Mouse (Mus musculus) frontal cortex, postnatal 25 days (tissue): Measurements from ENCODE around the gene Sgtb.

ENCODE experiments used
- DNase-seq, 2 experiments: peaks; one replicate each; pipeline ENCODE4 v3.0.0; 2022; ENCODE audit warnings: low spot score in 2 of 2

Sgtb gene

GRCm38 (mm10) chr13:104109816-104110521 is 428 bp downstream of the Sgtb start:
- DNase-seq = peak in 1 of 2 experiments; percentile 29

DNA sequence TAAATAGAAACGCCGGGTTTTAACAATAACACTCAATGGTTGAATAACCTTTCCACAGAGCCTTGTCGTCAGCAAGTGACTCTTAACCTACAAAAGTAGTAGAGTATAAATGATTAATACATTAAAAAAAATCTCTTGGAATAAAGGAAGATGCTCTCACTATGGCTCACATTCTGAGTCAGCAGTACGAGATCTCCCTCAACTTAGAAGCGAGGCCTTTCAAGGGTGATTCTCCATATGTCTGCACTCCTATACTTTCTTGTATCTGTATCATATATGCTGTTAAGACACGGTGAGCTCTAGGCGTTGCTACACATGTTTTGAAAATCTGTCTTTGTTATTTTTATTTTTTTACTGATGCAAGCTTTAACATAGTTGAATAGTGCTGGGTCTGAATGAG is 985 bp downstream of the Sgtb start:
- no peak for DNase-seq

DNA sequence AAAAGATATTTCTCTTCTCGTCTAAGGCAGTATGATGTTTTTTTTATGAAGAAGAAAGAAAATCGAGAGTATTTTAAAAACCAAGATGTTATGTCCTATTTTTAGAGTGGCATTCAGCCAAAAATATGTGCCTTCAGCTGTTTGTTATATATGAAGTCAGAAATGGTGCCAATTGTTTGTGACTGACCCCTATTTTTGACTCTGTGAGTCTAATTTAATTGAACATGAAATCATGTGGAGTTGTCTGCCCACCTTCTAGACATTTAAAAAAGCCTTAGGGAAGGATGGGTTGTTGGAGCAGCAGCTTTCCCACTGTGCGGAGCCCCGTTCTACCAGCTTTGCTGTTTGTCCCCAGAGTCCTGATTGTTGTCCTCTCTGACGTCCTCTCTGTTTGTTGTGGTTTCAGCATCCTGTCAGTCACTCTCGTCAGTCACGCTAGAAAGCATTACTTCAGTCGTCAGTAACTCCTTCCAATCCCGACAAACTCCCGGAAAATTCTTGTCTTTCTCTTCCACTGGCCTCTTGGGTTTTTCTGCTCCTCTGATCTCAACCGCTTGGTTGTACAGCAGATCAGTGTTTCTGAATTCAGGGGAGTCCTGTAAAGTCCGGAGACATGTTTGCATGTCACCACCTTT is 2.8 kb downstream of the Sgtb start:
- no peak for DNase-seq

DNA sequence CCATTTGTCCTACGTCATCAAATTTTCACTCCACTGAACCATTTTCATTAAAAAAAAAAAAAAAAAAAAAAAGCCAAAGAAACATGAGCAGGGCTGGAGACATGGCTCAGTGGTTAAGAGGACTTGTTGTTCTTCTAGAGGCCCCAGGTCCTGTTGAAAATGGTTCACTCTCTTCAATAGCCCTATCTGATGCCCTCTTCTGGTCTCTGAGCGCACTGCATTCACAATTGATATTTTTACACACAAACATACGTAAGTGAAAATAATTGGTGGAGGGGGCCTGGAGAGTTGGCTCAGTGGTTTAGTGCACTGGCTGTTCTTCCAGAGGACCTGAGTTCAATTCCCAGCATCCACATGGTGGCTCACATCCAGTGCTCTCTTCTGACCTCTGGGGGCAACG is 4.2 kb downstream of the Sgtb start:
- DNase-seq = no peak

DNA sequence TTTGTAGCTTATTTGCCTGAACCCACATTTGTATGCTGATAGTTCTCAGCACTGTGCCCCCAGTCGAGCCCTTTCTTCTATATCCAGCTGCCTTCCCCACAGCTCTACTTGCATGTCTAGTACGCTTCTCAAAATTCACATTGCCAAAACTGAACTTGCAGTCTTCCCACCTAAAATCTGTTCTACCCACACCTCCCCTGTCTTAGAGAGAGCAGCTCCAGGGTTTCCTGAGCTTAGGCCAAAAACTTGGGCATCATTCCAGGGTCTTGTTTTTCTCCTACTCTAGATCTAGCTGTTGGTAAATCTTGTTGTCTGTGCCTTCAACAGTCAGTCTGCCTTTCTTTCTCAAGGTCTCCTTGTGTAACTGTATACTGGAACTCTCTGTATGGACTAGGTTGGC is 5.3 kb downstream of the Sgtb start:
- no peak for DNase-seq

GRCm38 (mm10) chr13:104122078-104122840 is 12.7 kb downstream of the Sgtb start:
- DNase-seq = no peak

DNA sequence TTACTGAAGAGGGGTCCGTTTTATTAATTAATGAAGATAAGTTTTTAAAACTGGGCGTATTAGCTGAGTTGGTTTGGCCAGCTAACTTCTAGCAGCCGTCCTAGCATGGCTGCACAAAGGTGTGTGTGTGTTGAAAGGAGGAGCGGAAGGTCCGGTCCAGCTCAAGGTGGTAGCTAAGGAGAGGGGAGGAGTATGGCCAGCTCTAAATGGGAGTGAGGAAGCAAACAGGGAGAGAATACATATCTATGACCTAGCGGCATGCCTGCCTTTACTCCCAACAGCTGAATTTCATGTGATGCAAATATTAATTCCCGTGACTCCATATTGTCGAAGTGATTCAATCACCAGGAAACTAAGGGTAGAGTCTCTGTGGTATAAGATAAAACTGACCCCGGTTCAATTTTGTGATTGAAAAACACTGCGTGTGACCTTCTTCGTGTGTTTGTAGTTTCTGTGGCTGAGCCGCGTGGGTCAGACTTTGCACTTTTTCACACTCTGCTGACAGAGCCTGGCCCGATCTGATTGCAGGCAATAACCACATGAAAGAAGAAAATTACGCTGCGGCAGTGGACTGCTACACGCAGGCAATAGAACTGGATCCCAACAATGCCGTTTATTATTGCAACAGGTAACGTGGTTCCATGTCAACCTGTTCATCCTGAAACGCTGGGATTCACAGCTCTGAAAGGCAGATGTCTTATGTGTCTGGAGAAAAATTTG is 14.3 kb downstream of the Sgtb start:
- no peak for DNase-seq

GRCm38 (mm10) chr13:104132561-104132960 is 23.0 kb downstream of the Sgtb start:
- DNase-seq = no peak

- DNase-seq = no peak
Measured at GRCm38 (mm10) chr13:104134510-104135085, 25.1 kb downstream of the Sgtb start.

- DNase-seq = peak; percentile 70 to 78
Measured at GRCm38 (mm10) chr13:104139369-104140209, 30.0 kb downstream of the Sgtb start.

- DNase-seq = no peak
Measured at GRCm38 (mm10) chr13:104144871-104145270, 35.3 kb downstream of the Sgtb start.

DNA sequence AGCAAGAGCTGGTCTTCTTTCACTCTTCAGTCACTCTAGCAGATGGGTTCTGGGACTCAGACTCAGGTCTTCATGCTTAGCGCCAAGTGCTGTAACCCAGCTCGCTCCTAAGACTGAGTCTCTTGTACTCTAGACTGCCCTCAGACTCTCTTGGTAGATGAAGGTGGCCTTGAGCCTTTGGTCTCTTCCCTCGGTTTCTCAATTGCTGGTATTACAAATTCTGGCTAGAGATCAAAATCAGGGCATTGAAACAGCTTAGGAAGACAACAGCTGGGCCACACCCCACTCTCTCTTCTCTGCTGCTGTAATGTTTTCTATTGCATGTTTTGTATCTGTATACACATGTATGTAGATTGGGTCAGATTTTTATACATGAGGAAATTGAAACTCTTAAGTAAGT is 36.1 kb downstream of the Sgtb start:
- no peak for DNase-seq

- DNase-seq = no peak
Measured at GRCm38 (mm10) chr13:104154180-104154579, 44.6 kb downstream of the Sgtb start.

- DNase-seq = no peak
Measured at GRCm38 (mm10) chr13:104155106-104155505, 45.6 kb downstream of the Sgtb start.

DNA sequence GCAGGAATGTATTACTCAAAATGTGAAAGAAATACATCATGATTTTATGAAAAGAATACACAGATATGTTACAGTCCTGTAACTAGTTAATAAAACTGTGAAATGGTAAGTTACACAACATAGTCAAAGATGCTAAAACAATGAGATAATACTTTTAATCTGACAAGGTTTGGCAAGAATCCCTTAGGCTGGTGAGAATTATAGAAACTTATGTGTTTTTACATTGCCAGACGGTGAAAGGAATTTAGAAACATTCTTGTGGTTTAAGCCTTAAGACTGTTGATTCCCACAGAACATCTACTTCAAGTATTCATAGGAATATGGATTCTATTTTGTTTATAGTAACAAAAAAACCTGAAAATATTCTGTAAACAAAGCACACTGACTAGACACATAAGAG is 46.1 kb downstream of the Sgtb start:
- DNase-seq = no peak

DNA sequence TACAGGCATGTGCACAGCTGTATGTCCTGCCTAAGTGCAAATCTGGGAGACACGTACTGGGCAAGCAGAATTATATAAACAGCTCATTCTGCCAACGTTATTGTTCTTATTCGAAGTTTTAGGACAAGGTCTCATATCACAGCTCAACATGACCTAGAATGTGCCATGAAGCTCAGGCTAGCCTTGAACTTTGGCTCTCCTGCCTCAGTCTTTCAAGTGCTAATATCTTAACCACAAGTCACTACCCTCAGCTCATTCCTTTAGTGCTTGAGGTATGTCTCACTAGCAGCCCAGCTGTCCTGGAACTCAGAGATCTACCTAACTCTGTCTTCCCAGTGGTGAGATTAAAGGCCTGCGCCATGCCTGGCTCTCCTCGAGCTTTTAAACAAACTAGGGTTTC is 62.2 kb downstream of the Sgtb start:
- no peak for DNase-seq

DNA sequence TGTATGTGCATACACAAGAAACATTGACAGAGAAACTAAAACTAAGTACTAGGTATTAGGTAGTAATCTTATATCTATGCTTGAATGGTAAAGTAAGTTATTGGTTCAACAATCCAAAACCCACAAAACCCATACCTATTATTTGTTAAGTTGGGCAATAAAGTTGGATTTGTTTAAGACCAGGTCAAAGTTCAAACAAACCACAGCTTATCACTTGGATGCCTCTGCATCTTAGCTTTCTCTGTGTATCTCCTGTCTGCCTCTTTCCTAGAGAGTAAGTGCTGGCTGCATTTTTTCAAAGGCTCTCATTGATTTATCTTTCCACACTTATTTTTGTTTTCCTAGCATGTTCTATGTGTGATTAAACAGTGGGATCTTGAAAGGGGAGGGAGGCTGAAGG is 63.0 kb downstream of the Sgtb start:
- no peak for DNase-seq

DNA sequence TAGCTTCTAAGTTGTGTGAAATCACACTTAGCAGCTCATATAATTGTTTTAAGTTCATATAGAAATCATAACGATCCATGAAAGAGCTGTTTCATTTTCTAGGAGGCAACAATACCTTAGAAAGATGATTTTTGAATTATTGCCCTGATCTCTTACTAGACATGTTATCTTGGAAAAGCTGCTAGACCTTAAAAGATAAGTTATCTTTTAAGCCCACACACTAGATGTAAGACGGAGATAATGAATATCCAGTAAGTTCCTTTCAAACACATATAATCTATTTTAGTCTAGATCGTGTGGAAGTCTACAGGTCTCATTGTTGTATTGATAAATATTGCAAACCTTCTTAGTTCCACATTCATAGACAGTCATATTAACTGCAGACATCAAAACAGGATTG is 67.3 kb downstream of the Sgtb start:
- DNase-seq = no peak

DNA sequence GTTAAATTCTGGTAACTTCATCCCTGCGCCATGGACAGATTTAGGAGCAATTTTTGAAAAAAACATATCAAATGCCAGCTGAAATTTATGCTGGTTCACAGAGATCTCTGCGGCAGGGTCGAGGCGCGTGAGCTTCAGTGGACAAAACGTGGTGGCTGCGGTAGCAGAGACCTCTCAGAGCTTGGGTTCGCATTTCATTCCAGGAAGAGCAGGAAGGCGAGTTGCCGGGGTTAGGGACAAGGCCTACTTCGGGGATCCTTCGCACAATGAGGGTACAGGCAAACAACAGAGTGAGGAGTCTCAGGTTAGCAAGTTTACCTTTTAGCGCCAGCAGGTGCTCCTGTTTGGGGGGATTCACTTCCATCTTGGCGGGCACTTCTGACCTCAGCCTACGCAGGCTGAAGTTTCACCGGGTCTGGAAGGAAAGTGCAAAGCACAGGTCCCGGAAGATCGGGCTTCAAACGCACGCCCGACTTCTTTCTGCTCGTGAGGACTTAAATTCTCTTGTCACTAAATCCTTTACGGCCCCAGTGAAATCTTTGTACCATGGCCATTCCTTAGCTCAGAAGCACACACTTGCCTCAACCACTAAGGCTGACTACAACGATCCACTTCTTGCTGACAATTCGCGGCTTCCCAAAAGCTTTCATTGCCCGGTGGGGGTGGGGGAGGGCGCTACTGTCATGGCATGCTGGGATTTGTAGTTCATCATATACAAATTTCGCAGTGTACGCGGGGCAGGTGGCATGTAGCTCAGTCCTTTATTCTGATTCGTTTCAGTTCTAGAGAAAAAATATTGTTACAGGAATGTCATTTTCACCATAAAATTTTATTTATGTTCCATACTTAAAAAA is 68.5 kb downstream of the Sgtb start, which contains the start of gene Trappc13:
Gene Trappc13, minus strand, starts transcription at position 674 of the 854 bp plus-strand sequence.
- peak in 1 of 2 experiments; percentile 77 for DNase-seq

- peak; percentile 94 to 95 for DNase-seq
Measured at GRCm38 (mm10) chr13:104178650-104179121, 69.1 kb downstream of the Sgtb start, which contains the start of gene Trim23. TSS of gene Trim23 (plus strand) at chr13:104178797.
